Mouse (Mus musculus) forebrain, embryonic 11.5 days (tissue): ENCODE results near the gene Proser1. TPM values are rescaled to one million over a fixed set of nuclear protein-coding genes. Genes with fewer than 3 reads are reported as not detected.

Experiments
- ATAC-seq: fragments of 200-750 bp; cut with Nextera tagmentation; replicated peaks from 2 replicates; pipeline ENCODE4 v1.8.0; 2017; ENCODE audit warnings: moderate TSS enrichment; ENCODE audit not compliant: low FRiP score
- DNase-seq: peaks from one replicate; pipeline ENCODE4 v3.0.0-alpha.2; 2017; ENCODE audit warnings: low spot score
- H3K27ac ChIP-seq: fragments of 300-500 bp; sonication (generic); 2 replicates; pipeline ENCODE4 v1.5.1; 2014; ENCODE audit warnings: low read depth, low read length
- H3K27me3 ChIP-seq: fragments of 300-500 bp; sonication (generic); 2 replicates; pipeline ENCODE4 v1.6.1; 2014; ENCODE audit warnings: mild to moderate bottlenecking, low read length, mixed read lengths; ENCODE audit not compliant: control insufficient read depth, insufficient read depth
- H3K36me3 ChIP-seq: fragments of 300-500 bp; sonication (generic); 2 replicates; pipeline ENCODE4 v1.6.1; 2014; ENCODE audit warnings: mild to moderate bottlenecking, low read length, moderate library complexity, mixed read lengths; ENCODE audit not compliant: control insufficient read depth, insufficient read depth
- H3K4me1 ChIP-seq: fragments of 300-500 bp; sonication (generic); replicated peaks from 2 replicates; pipeline ENCODE4 v1.6.1; 2014; ENCODE audit warnings: low read length, mixed read lengths; ENCODE audit not compliant: control insufficient read depth, insufficient read depth
- H3K4me2 ChIP-seq: fragments of 300-500 bp; sonication (generic); 2 replicates; pipeline ENCODE4 v1.6.1; 2014; ENCODE audit warnings: low read depth, mild to moderate bottlenecking, low read length, moderate library complexity, mixed read lengths; ENCODE audit not compliant: severe bottlenecking
- H3K4me3 ChIP-seq: fragments of 300-500 bp; sonication (generic); 2 replicates; pipeline ENCODE4 v1.5.1; 2014; ENCODE audit warnings: low read depth, low read length
- H3K9ac ChIP-seq: fragments of 300-500 bp; sonication (generic); 2 replicates; pipeline ENCODE4 v1.6.1; 2014; ENCODE audit warnings: low read length
- H3K9me3 ChIP-seq: fragments of 300-500 bp; sonication (generic); 2 replicates; pipeline ENCODE4 v1.6.1; 2016; ENCODE audit warnings: low read length, mixed read lengths; ENCODE audit not compliant: control insufficient read depth
- WGBS: fragments of 180-500 bp; shearing (Covaris S2); extraction: QIAGEN DNeasy Blood & Tissue Kit; methylation state at CpG from one replicate; pipeline ENCODE4 v1.1.7; 2014; 5-methylcytosine and 5-hydroxymethylcytosine counted together
- polyA plus RNA-seq: library from polyadenylated mRNA; unstranded; fragments of >200 nt; fragmentation: Nextera tagmentation; extraction: Ambion mirVana; gene quantifications from 2 replicates; pipeline ENCODE4 v1.2.1, GENCODE M21; 2014

Proser1 gene
- polyA plus RNA-seq, 1 experiment from 2014 or later = 34.7 TPM

GRCm38 (mm10) chr3:53445540-53445939 lies 17.9 kb upstream of the Proser1 start:
- no peak overlapping the region for H3K4me3 ChIP-seq
- no peak for ATAC-seq
- no peaks in the 10 kb centered on the region for H3K36me3 ChIP-seq
- no peak overlapping the region for H3K4me2 ChIP-seq
- no peak overlapping the region for H3K9ac ChIP-seq
- H3K9me3 ChIP-seq = no peaks in the 10 kb centered on the region
- DNase-seq = no peak
- H3K27me3 ChIP-seq = no peaks in the 10 kb centered on the region
- WGBS = 81% methylated on average over 5 of the region's 5 CpGs
- H3K4me1 ChIP-seq = no peaks in the 10 kb centered on the region
- H3K27ac ChIP-seq = no peak overlapping the region

- H3K4me2 ChIP-seq = no peak overlapping the region
- no peaks in the 10 kb centered on the region for H3K27me3 ChIP-seq
- H3K4me3 ChIP-seq = no peak overlapping the region
- 77% methylated on average over 3 of the region's 3 CpGs for WGBS
- DNase-seq (no peak), ATAC-seq (no peak)
- H3K27ac ChIP-seq = no peak overlapping the region
- H3K4me1 ChIP-seq = no peaks in the 10 kb centered on the region
- H3K9me3 ChIP-seq = no peaks in the 10 kb centered on the region
- no peak overlapping the region for H3K9ac ChIP-seq
- no peaks in the 10 kb centered on the region; the same call in 1 of the 2 replicates for H3K36me3 ChIP-seq
Measured at GRCm38 (mm10) chr3:53446801-53447200, 16.7 kb upstream of the Proser1 start.

- no peaks in the 10 kb centered on the region for H3K4me1 ChIP-seq
- no peak overlapping the region for H3K4me2 ChIP-seq
- H3K36me3 ChIP-seq = no peaks in the 10 kb centered on the region; the same call in 1 of the 2 replicates
- ATAC-seq (0 out of 2 replicates have a peak, but pooled peaks have one; percentile 21), DNase-seq (peak; percentile 25)
- no peak overlapping the region for H3K27ac ChIP-seq
- 36% methylated on average over 2 of the region's 2 CpGs for WGBS
- no peaks in the 10 kb centered on the region for H3K27me3 ChIP-seq
- no peaks in the 10 kb centered on the region for H3K9me3 ChIP-seq
- H3K9ac ChIP-seq = no peak overlapping the region
- H3K4me3 ChIP-seq = no peak overlapping the region
Measured at GRCm38 (mm10) chr3:53448208-53448607, 15.3 kb upstream of the Proser1 start.

- Histone ChIP-seq H3K27me3 (no peaks in the 10 kb centered on the region), H3K4me1 (no peaks in the 10 kb centered on the region), H3K9me3 (no peaks in the 10 kb centered on the region), H3K4me2 (no peak overlapping the region), H3K4me3 (no peak overlapping the region), H3K9ac (no peak overlapping the region), H3K27ac (no peak overlapping the region), H3K36me3 (no peaks in the 10 kb centered on the region; the same call in 1 of the 2 replicates)
- no peak for DNase-seq
- 92% methylated on average over 11 of the region's 11 CpGs for WGBS
- ATAC-seq = no peak
Measured at GRCm38 (mm10) chr3:53450666-53451065, 12.8 kb upstream of the Proser1 start.

GRCm38 (mm10) chr3:53452351-53452750 lies 11.1 kb upstream of the Proser1 start:
- Histone ChIP-seq H3K4me2 (no peak overlapping the region), H3K9me3 (no peaks in the 10 kb centered on the region), H3K27me3 (no peaks in the 10 kb centered on the region), H3K9ac (no peak overlapping the region), H3K27ac (no peak overlapping the region), H3K4me3 (no peak overlapping the region), H3K4me1 (no peaks in the 10 kb centered on the region), H3K36me3 (no peaks in the 10 kb centered on the region; the same call in 1 of the 2 replicates)
- WGBS = 91% methylated on average over 10 of the region's 10 CpGs
- no peak for ATAC-seq
- DNase-seq = no peak

- Histone ChIP-seq H3K36me3 (no peaks in the 10 kb centered on the region; the same call in 1 of the 2 replicates), H3K4me3 (no peak overlapping the region), H3K9ac (no peak overlapping the region), H3K4me2 (no peak overlapping the region), H3K9me3 (no peaks in the 10 kb centered on the region), H3K27ac (no peak overlapping the region), H3K27me3 (no peaks in the 10 kb centered on the region), H3K4me1 (no peaks in the 10 kb centered on the region)
- WGBS = 91% methylated on average over 7 of the region's 7 CpGs
- no peak for DNase-seq
- no peak for ATAC-seq
Measured at GRCm38 (mm10) chr3:53453346-53453745, 10.1 kb upstream of the Proser1 start.

GRCm38 (mm10) chr3:53454005-53454404 lies 9.5 kb upstream of the Proser1 start:
- ATAC-seq (no peak), DNase-seq (no peak)
- Histone ChIP-seq H3K27ac (no peak overlapping the region), H3K9ac (no peak overlapping the region), H3K27me3 (no peaks in the 10 kb centered on the region), H3K4me3 (no peak overlapping the region), H3K9me3 (no peaks in the 10 kb centered on the region), H3K4me2 (no peak overlapping the region), H3K36me3 (no peaks in the 10 kb centered on the region; the same call in 1 of the 2 replicates), H3K4me1 (no peaks in the 10 kb centered on the region)
- 92% methylated on average over 6 of the region's 6 CpGs for WGBS

GRCm38 (mm10) chr3:53454561-53454960 lies 8.9 kb upstream of the Proser1 start:
- H3K27me3 ChIP-seq = no peaks in the 10 kb centered on the region
- no peaks in the 10 kb centered on the region for H3K9me3 ChIP-seq
- no peaks in the 10 kb centered on the region for H3K4me1 ChIP-seq
- no peak overlapping the region for H3K4me2 ChIP-seq
- DNase-seq (no peak), ATAC-seq (no peak)
- no peaks in the 10 kb centered on the region; the same call in 1 of the 2 replicates for H3K36me3 ChIP-seq
- H3K9ac ChIP-seq = no peak overlapping the region
- no peak overlapping the region for H3K4me3 ChIP-seq
- 91% methylated on average over 6 of the region's 6 CpGs for WGBS
- no peak overlapping the region for H3K27ac ChIP-seq

GRCm38 (mm10) chr3:53454984-53455383 lies 8.5 kb upstream of the Proser1 start:
- WGBS = 87% methylated on average over 7 of the region's 7 CpGs
- Histone ChIP-seq H3K4me1 (no peaks in the 10 kb centered on the region), H3K27ac (no peak overlapping the region), H3K36me3 (no peaks in the 10 kb centered on the region; the same call in 1 of the 2 replicates), H3K4me3 (no peak overlapping the region), H3K4me2 (no peak overlapping the region), H3K9me3 (no peaks in the 10 kb centered on the region), H3K27me3 (no peaks in the 10 kb centered on the region), H3K9ac (no peak overlapping the region)
- ATAC-seq = no peak
- DNase-seq = no peak
